Mouse (Mus musculus) stomach, postnatal 0 days (tissue): Measurements from ENCODE around the gene Kansl2. TPM values are rescaled to one million over a fixed set of nuclear protein-coding genes. Genes with fewer than 3 reads are reported as not detected.

Experiments
- ATAC-seq: fragments of 200-750 bp; cut with Nextera tagmentation; 2 replicates; pipeline ENCODE4 v1.8.0; 2017; ENCODE audit not compliant: low FRiP score, low TSS enrichment
- DNase-seq: peaks from one replicate; pipeline ENCODE4 v3.0.0-alpha.2; 2016; ENCODE audit warnings: low spot score
- H3K27ac ChIP-seq: fragments of 300-500 bp; sonication (generic); replicated peaks from 2 replicates; pipeline ENCODE4 v1.5.1; 2014; ENCODE audit warnings: mild to moderate bottlenecking, control low read depth
- H3K27me3 ChIP-seq: fragments of 300-500 bp; sonication (generic); 2 replicates; pipeline ENCODE4 v1.6.1; 2014; ENCODE audit warnings: low read length; ENCODE audit not compliant: control insufficient read depth, insufficient read depth
- H3K36me3 ChIP-seq: fragments of 300-500 bp; sonication (generic); 2 replicates; pipeline ENCODE4 v1.6.1; 2014; ENCODE audit warnings: low read length, mixed read lengths; ENCODE audit not compliant: control insufficient read depth, insufficient read depth
- H3K4me1 ChIP-seq: fragments of 300-500 bp; sonication (generic); replicated peaks from 2 replicates; pipeline ENCODE4 v1.6.1; 2014; ENCODE audit warnings: antibody characterized with exemption; ENCODE audit not compliant: control insufficient read depth, insufficient read depth
- H3K4me2 ChIP-seq: fragments of 300-500 bp; sonication (generic); replicated peaks from 2 replicates; pipeline ENCODE4 v1.6.1; 2014; ENCODE audit warnings: low read depth, mild to moderate bottlenecking, control low read depth, moderate library complexity
- H3K4me3 ChIP-seq: fragments of 300-500 bp; sonication (generic); 2 replicates; pipeline ENCODE4 v1.5.1; 2014; ENCODE audit warnings: low read depth, low read length, control low read depth
- H3K9ac ChIP-seq: fragments of 300-500 bp; sonication (generic); 2 replicates; pipeline ENCODE4 v1.6.1; 2014; ENCODE audit warnings: mild to moderate bottlenecking, low read length, control low read depth, mixed read lengths
- H3K9me3 ChIP-seq: fragments of 300-500 bp; sonication (generic); 2 replicates; pipeline ENCODE4 v1.6.1; 2016; ENCODE audit warnings: low read length; ENCODE audit not compliant: control insufficient read depth
- CTCF ChIP-seq: IDR thresholded peaks from 2 replicates; pipeline ENCODE4 v1.5.1; 2016; ENCODE audit warnings: antibody characterized with exemption, low read depth, mild to moderate bottlenecking, moderate library complexity
- EP300 ChIP-seq: optimal IDR thresholded peaks from 2 replicates; pipeline ENCODE3; 2016; ENCODE audit warnings: antibody characterized with exemption
- whole genome bisulfite sequencing: fragments of 180-500 bp; shearing (Covaris S2); extraction: QIAGEN DNeasy Blood & Tissue Kit; methylation state at CpG from one replicate; pipeline ENCODE4 v1.1.7; 2014; 5-methylcytosine and 5-hydroxymethylcytosine counted together
- polyA plus RNA-seq: library from polyadenylated mRNA; unstranded; fragments of >200 nt; fragmentation: Nextera tagmentation; extraction: Ambion mirVana; gene quantifications from 2 replicates; pipeline ENCODE4 v1.2.1, GENCODE M21; 2015

Kansl2 gene
- polyA plus RNA-seq, 1 experiment from 2014 or later, result 44.3 TPM

- no peak within 1 kb of the TSS for H3K9ac ChIP-seq
- H3K9me3 ChIP-seq, result no peaks in the 10 kb centered on the region
- no peak within 1 kb of the TSS for H3K4me2 ChIP-seq
- no peaks in the 10 kb centered on the region for H3K27me3 ChIP-seq
- no peak within 1 kb of the TSS for H3K4me3 ChIP-seq
- DNase-seq, result no peak
- no peak for ATAC-seq
- TF ChIP-seq EP300 (no peak), CTCF (no peak)
- no peak within 1 kb of the TSS for H3K27ac ChIP-seq
- no peaks in the 10 kb centered on the region for H3K36me3 ChIP-seq
- WGBS, result 77% methylated on average over 10 of the region's 10 CpGs
- H3K4me1 ChIP-seq, result no peaks in the 10 kb centered on the region
Measured at GRCm38 (mm10) chr15:98570873-98571538, 36.9 kb upstream of the Kansl2 start, which contains the start of the genes Ccnt1 and 4930415O20Rik. Ccnt1 (minus strand) TSS chr15:98570923. 4930415O20Rik (plus strand) TSS chr15:98571004.

DNA sequence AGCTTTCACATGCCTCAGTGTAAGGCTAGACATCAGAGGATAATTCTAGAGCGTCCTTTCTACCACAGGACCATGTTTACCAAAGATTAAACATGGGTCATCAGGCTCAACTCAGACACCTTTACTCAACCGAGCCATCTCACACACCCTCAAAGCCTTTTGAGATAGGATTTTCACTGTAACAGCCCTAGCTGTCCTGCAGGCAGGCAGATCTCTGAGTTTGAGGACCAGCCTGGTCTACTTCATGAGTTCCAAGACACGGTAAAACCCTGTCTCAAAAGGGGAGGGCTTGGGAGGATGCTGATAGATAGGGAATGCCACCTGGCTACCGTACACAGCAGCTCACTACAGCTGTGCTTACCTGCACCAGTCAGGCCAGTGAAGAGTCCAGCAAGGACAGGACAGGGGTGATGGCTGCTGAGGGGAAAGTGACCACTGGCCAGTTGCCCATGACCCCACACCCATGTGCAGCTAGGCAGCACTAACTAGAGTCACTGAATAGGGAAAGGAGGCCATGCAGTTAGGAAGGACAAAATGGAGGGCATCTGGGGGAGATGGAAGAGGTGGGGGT lies 35.8 kb upstream of the Kansl2 start:
- 69% methylated on average over 4 of the region's 4 CpGs for WGBS
- H3K27me3 ChIP-seq, result no peaks in the 10 kb centered on the region
- no peak overlapping the region for H3K4me3 ChIP-seq
- H3K9me3 ChIP-seq, result no peaks in the 10 kb centered on the region
- ATAC-seq, result no peak
- H3K9ac ChIP-seq, result no peak overlapping the region
- no peak for TF ChIP-seq EP300
- no peak overlapping the region for H3K27ac ChIP-seq
- DNase-seq, result no peak
- no peaks in the 10 kb centered on the region for H3K36me3 ChIP-seq
- H3K4me2 ChIP-seq, result no peak overlapping the region
- H3K4me1 ChIP-seq, result no peaks in the 10 kb centered on the region

GRCm38 (mm10) chr15:98569216-98569615 lies 35.2 kb upstream of the Kansl2 start:
- H3K36me3 ChIP-seq, result no peaks in the 10 kb centered on the region
- H3K4me3 ChIP-seq, result no peak overlapping the region
- no peak for DNase-seq
- no peak overlapping the region for H3K27ac ChIP-seq
- no peaks in the 10 kb centered on the region for H3K27me3 ChIP-seq
- TF ChIP-seq CTCF (no peak), EP300 (no peak)
- ATAC-seq, result no peak
- 54% methylated on average over 7 of the region's 7 CpGs for WGBS
- H3K4me1 ChIP-seq, result no peaks in the 10 kb centered on the region
- H3K9ac ChIP-seq, result peak overlapping the region; percentile 76
- H3K9me3 ChIP-seq, result no peaks in the 10 kb centered on the region
- peak overlapping the region; percentile 71; the same call in 1 of the 2 replicates for H3K4me2 ChIP-seq

DNA sequence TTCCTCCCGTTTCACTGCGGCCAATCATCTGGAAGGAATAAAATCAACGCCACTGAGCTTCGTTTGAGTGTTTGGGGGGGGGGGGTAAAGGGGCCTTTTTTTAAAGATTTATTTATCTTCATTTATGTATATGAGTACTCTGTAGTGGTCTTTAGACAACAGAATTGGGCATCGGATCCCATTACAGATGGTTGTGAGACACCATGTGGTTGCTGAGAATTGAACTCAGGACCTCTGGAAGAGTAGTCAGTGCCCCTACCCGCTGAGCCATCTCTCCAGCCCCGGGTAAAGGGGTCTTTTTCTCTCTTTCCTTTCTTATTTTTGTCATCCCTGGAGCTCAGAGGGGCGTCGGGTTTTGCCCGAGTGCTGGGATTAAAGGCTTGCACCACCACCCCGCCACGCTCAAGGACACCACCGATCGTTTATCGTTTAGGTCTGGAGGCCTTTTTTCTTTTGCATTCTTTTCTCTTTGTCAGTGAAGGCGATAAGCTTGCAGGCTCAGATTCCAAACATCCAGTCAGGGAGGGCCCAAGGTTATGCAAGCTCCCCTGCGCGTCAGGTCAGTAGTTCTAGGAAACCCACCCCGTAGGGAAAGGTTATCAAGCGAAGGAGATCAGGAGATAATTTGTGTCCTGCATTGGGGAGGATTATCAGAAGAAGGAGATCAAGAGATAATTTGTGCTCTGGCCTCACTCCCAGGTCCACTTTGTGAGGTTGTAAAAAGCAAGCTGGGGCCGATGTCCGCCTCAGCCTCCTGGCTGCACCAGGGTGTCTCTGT lies 34.4 kb upstream of the Kansl2 start:
- peak overlapping the region; percentile 92 for H3K27ac ChIP-seq
- no peaks in the 10 kb centered on the region for H3K4me1 ChIP-seq
- DNase-seq, result no peak
- H3K4me3 ChIP-seq, result peak overlapping the region; percentile 54
- no peaks in the 10 kb centered on the region for H3K9me3 ChIP-seq
- TF ChIP-seq CTCF (no peak), EP300 (no peak)
- no peaks in the 10 kb centered on the region for H3K27me3 ChIP-seq
- WGBS, result 6% methylated on average over 22 of the region's 22 CpGs
- peak overlapping the region; percentile 71 for H3K4me2 ChIP-seq
- H3K9ac ChIP-seq, result peak overlapping the region; percentile 76
- ATAC-seq, result no peak
- no peaks in the 10 kb centered on the region for H3K36me3 ChIP-seq

DNA sequence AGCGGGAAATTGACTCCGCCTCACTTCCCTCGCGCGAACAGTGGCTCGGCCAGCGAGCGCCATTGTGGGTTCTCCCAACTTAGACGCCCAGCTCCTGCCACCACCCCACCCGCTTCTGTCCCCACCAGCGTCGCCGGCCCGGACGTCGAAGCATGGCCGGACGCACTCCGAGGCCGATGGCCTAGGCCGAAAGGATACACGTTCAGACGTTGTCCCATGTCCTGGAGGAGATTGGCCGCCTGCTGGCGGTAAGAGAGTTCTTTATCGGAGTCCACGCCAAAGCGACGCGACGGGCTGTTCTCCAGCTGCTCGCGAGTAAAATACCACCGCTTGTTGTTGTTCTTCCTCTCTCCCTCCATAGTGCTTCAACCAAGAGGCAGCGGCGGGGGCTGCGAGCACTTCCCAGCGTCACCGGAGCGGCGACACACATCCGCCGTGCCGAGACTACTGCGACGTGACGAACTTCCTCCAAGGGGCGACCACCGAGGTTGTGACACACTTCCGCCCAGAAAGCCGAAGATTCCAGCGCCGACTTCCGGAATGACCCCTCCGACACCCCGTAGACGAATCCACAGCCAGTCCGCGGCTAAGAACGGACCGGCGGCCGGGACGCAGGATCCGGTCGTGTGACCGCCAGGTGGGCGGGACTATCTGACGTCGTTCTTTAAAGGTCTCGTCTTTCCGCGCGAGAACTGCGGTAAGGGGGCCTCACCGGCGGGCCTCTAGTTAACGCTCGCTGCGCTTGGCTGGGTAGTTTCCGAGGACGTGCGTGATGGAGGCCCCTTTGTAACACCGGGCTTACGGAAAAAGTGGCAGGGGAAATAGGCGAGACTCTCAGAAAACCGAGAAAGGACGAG lies 33.4 kb upstream of the Kansl2 start:
- WGBS, result under 1% methylated on average over 88 of the region's 88 CpGs

More for the DNA sequence above, 33.4 kb upstream of the Kansl2 start:
- H3K4me1 ChIP-seq, result no peaks in the 10 kb centered on the region
- H3K36me3 ChIP-seq, result no peaks in the 10 kb centered on the region
- TF ChIP-seq CTCF, result peak; percentile 60
- TF ChIP-seq EP300, result peak; percentile 78
- H3K4me2 ChIP-seq, result peak overlapping the region; percentile 71
- no peaks in the 10 kb centered on the region for H3K9me3 ChIP-seq
- peak overlapping the region; percentile 90 for H3K9ac ChIP-seq
- peak; percentile 99 for DNase-seq
- peak; percentile 96 for ATAC-seq
- no peaks in the 10 kb centered on the region for H3K27me3 ChIP-seq
- peak overlapping the region; percentile 99 for H3K27ac ChIP-seq
- peak overlapping the region; percentile 88 for H3K4me3 ChIP-seq
